Mouse (Mus musculus): ENCODE results near the gene Ttc33.
A peak's percentile ranks its signal among the peaks of the same experiment; 100 is the strongest.
"Not testable (repeated sequence)": the region's sequence is repeated elsewhere in the genome, so short reads cannot be mapped to it uniquely, and the experiment has no call there.

The Ttc33 gene

GRCm38 (mm10) chr15:5184668-5185330 is 526 bp upstream of the Ttc33 start:
- no peak for DNase-seq (ENCODE audit: low spot score in 2 of 2)

- DNase-seq (ENCODE audit: low spot score in 2 of 2): no peak
These were observed 959 bp downstream of the Ttc33 start for GRCm38 (mm10) chr15:5186293-5186675.

GRCm38 (mm10) chr15:5187116-5187515 is 1.8 kb downstream of the Ttc33 start:
- no peak for DNase-seq (ENCODE audit: low spot score in 2 of 2)

GRCm38 (mm10) chr15:5188029-5188428 is 2.7 kb downstream of the Ttc33 start:
- no peak for DNase-seq (ENCODE audit: low spot score in 2 of 2)

- no peak for DNase-seq (ENCODE audit: low spot score in 2 of 2)
These were observed 4.3 kb downstream of the Ttc33 start for GRCm38 (mm10) chr15:5189504-5190093.

- no peak for DNase-seq (ENCODE audit: low spot score in 2 of 2)
These were observed 8.5 kb downstream of the Ttc33 start for GRCm38 (mm10) chr15:5193833-5194232.

GRCm38 (mm10) chr15:5194446-5194845 is 9.1 kb downstream of the Ttc33 start:
- no peak for DNase-seq (ENCODE audit: low spot score in 2 of 2)

GRCm38 (mm10) chr15:5194931-5195330 is 9.6 kb downstream of the Ttc33 start:
- no peak for DNase-seq (ENCODE audit: low spot score in 2 of 2)

GRCm38 (mm10) chr15:5195987-5196514 is 10.7 kb downstream of the Ttc33 start:
- DNase-seq (ENCODE audit: low spot score in 2 of 2): no peak

GRCm38 (mm10) chr15:5196691-5197090 is 11.4 kb downstream of the Ttc33 start:
- DNase-seq (ENCODE audit: low spot score in 2 of 2): no peak

- no peak for DNase-seq (ENCODE audit: low spot score in 2 of 2)
These were observed 19.9 kb downstream of the Ttc33 start for GRCm38 (mm10) chr15:5205222-5205621.

GRCm38 (mm10) chr15:5209116-5209515 is 23.8 kb downstream of the Ttc33 start:
- no peak for DNase-seq (ENCODE audit: low spot score in 2 of 2)

GRCm38 (mm10) chr15:5220491-5220890 is 35.2 kb downstream of the Ttc33 start:
- no peak for DNase-seq (ENCODE audit: low spot score in 2 of 2)

- not testable (repeated sequence) for DNase-seq (ENCODE audit: low spot score in 2 of 2)
These were observed 45.4 kb downstream of the Ttc33 start for GRCm38 (mm10) chr15:5230746-5231145.

GRCm38 (mm10) chr15:5234659-5235058 is 49.3 kb downstream of the Ttc33 start:
- no peak for DNase-seq (ENCODE audit: low spot score in 2 of 2)

GRCm38 (mm10) chr15:5235527-5235926 is 50.2 kb downstream of the Ttc33 start:
- DNase-seq (ENCODE audit: low spot score in 2 of 2): no peak

GRCm38 (mm10) chr15:5236538-5236937 is 51.2 kb downstream of the Ttc33 start:
- peak; percentile 48 to 61 for DNase-seq (ENCODE audit: low spot score in 2 of 2)

- peak in 1 of 2 experiments; percentile 14 for DNase-seq (ENCODE audit: low spot score in 2 of 2)
These were observed 51.8 kb downstream of the Ttc33 start for GRCm38 (mm10) chr15:5237012-5237660.

- no peak for DNase-seq (ENCODE audit: low spot score in 2 of 2)
These were observed 52.7 kb downstream of the Ttc33 start for GRCm38 (mm10) chr15:5238073-5238472.

- DNase-seq (ENCODE audit: low spot score in 2 of 2): peak in 1 of 2 experiments; percentile 31
These were observed 53.2 kb downstream of the Ttc33 start for GRCm38 (mm10) chr15:5238553-5238952.

GRCm38 (mm10) chr15:5239361-5239760 is 54.0 kb downstream of the Ttc33 start:
- no peak for DNase-seq (ENCODE audit: low spot score in 2 of 2)

- DNase-seq (ENCODE audit: low spot score in 2 of 2): peak in 1 of 2 experiments; percentile 12
These were observed 54.6 kb downstream of the Ttc33 start for GRCm38 (mm10) chr15:5239901-5240300.

- no peak for DNase-seq (ENCODE audit: low spot score in 2 of 2)
These were observed 55.0 kb downstream of the Ttc33 start for GRCm38 (mm10) chr15:5240360-5240759.
